Mouse (Mus musculus): ENCODE results near the gene Garnl3.

- TF ChIP-seq EP300 (IDR thresholded peaks at IDR 0.05; ENCODE audit: low read depth): no peak
- TF ChIP-seq CTCF (IDR thresholded peaks at IDR 0.05; ENCODE audit: low read depth): no peak
Observed at GRCm38 (mm10) chr2:33042781-33043180, 88.7 kb downstream of the Garnl3 start.

Measured in liver, postnatal 0 days (tissue).